Mouse (Mus musculus): ENCODE data around the gene Ulk4.

Ulk4 gene

DNA sequence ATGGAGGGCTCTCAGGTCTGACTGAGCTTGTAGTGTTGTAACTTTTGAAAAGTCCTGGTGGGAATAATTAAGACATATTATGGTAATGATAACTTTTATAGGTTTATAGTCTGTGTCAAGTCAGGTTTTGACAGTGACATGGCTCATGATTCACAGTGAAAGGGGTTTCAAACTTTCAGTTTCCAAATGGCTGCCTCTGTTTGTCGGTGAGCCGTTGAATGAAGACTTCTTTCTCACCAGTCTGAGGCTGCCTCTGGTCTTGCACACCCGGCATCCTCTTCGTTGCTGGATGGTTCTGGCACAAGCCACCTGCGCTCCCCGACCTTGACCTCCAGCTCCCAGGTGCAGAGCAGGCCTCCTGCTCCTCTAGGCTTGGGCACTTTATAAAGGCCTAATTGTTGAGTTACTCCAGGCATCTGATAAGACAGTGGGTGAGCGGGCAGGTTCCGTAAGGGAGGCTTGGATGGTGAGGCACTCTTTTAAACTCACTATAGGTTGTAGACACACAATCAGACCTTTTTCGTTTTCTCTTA lies 22.3 kb upstream of the Ulk4 start:
- peak; percentile 38 for DNase-seq

GRCm38 (mm10) chr9:121298411-121299091 lies 21.6 kb upstream of the Ulk4 start:
- peak; percentile 67 for DNase-seq

- DNase-seq = peak; percentile 42
Measured at GRCm38 (mm10) chr9:121298065-121298398, 21.0 kb upstream of the Ulk4 start.

- DNase-seq = peak; percentile 76
Measured at GRCm38 (mm10) chr9:121297171-121298064, 20.4 kb upstream of the Ulk4 start, which contains the start of gene Trak1. Gene Trak1, plus strand, starts transcription at chr9:121297502.

DNA sequence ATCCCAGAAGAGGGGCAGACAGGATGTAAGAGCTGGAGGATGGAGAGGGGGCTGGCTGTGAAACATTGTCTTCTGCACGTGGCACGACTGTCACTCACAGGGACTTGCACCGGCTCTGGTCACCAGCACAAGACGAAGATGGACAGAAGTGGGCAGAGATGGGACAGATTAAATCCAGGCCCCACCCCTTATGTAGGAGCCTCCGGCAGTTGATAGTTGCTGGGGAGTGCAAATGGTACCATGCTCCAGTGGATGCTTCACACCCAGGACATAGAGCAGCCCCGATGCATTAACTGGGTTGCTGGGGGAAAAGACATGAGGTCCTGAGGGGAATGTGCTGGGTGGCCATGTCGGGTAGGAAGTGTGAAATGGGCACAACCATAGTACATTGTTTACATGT lies 18.2 kb upstream of the Ulk4 start:
- DNase-seq = no peak

DNA sequence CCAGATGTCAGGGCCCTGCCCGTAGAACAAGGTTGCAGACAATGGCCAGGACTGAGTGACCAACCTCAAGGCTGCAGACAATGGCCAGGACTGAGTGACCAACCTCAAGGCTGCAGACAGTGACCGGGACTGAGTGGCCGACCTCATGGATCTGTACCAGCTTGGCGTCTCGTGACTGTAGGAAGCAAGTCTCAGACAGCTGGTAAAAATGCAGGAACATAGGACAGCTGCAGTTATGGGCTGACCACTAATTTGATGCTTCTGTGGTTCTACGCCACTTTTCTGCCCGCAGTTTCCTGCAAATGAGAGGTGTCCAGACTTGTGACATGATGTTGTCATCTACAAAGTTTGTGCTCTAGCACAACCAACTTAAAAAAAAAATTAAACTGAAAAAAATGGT lies 16.2 kb upstream of the Ulk4 start:
- DNase-seq = no peak

DNA sequence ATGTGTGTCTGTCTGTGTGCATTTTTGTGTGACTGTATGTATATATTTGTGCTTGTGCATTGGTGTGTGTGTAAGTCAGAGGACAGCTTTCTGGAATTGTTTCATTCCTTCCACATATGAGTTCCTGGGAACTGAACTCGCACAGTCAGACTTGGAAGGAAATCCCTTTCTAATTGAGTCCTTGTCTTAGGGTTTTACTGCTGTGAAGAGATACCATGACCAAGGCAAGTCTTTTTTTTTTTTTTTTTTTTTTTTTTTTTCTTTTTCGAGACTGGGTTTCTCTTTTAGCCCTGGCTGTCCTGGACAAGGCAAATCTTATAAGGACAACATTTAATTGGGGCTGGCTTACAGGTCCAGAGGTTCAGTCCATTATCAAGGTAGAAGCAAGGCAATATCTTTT lies 14.3 kb upstream of the Ulk4 start:
- no peak for DNase-seq

- no peak for DNase-seq
Measured at GRCm38 (mm10) chr9:121286325-121286901, 9.4 kb upstream of the Ulk4 start.

DNA sequence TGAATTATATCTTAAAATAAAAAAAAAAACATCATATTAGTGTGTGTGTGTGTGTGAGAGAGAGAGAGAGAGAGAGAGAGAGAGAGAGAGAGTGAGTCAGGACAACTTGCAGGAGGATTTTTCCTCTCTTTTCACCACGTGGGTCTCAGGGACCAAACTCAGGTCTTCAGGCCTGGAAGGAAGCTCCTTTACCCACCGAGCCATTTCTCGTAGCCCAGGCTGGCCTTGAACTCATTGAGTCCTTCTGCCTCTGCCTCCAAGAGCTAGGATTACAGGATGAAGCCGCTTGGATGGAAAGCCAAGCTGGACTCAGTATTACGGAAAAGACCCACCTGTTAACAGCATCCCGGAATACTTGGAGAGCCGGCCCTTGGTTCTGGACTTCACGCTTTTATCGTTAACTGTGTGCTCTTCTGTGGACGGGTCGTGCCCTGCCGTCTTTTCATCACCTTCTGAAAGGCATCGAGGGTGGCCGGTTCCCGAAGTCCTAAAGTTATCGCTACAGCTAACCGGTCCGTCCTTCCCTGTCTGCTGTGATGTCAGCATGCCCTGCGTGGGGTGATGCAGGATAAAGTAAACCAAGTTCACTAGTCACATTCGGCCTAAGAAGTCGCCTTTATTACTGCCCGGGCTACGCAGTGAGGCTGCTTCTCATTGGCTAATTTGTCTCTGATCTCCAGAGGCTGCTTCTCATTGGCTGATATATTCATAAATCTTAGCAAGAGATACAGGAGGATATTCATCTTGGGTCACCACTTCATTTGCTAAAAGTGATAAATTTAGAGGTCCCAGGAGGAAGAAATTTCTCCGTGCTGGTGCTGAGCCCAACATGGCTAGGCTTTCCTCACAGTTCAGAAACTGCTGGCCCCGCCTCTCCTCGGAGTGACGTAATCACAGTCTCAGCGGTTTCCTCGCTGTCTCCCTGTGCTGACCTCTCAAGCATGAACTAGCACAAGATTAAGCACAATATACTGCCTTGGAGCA lies 8.6 kb upstream of the Ulk4 start:
- DNase-seq = peak; percentile 61

DNA sequence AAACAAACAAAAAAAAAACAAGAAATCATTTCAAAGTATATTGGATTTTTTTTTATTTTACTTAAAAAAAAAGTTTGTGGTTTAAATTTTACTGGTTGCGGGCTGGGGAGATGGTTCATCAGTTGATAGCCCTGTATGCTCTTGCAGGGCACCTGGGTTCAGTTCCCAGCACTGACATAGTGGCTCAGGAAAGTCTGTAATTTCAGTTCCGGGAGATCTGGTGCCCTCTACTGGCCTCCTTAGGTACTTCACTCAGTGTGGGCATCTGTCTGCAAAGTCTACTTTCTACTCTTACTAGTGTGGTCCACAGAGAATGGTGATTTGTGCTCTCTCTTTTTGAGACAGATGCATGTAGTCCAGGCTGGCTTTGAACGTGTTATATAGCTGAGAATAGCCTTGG lies 7.4 kb upstream of the Ulk4 start:
- peak; percentile 66 for DNase-seq

GRCm38 (mm10) chr9:121283620-121284185 lies 6.7 kb upstream of the Ulk4 start:
- no peak for DNase-seq

GRCm38 (mm10) chr9:121281891-121282290 lies 4.9 kb upstream of the Ulk4 start:
- DNase-seq = no peak

GRCm38 (mm10) chr9:121279216-121279615 lies 2.2 kb upstream of the Ulk4 start:
- DNase-seq = no peak

- DNase-seq = no peak
Measured at GRCm38 (mm10) chr9:121276745-121277117, 266 bp downstream of the Ulk4 start.

DNA sequence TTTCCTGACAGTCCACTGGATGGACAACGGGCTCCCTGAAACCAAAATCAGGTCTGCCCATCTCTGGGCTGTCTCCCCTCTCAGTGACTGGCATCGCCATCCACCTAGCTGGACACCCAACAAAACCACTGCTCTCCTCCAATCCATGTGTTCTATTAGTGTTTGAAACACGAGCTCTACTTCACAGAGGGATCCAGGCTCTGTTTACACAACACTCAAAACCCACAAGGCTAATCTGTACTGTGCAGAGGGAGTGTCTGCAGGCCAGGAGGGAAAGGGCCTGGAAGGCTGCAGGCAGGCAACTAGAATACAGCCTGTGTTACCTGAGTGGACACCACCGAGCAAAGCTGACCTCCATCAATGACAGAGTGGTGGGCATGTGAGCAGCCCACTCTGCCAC lies 5.4 kb downstream of the Ulk4 start:
- no peak for DNase-seq

GRCm38 (mm10) chr9:121271149-121271548 lies 5.8 kb downstream of the Ulk4 start:
- DNase-seq = no peak

DNA sequence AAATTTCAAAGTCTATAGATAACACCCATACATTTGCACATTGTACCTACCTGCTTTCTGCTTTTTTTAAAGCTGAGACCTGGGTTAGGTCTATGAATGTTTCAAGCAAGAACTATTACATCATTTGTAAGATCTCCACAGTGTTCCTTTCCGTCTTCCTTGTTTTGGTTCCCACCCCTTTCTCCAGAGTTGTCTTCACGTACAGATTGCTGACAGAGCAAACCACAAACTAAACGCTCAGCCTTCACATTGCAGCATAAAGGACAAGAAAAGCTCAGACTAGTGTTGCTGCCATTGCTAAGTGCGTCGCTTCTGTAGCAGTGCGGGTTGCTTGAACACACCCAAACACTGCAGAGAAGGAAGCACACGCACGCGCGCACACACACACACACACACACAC lies 11.7 kb downstream of the Ulk4 start:
- no peak for DNase-seq

DNA sequence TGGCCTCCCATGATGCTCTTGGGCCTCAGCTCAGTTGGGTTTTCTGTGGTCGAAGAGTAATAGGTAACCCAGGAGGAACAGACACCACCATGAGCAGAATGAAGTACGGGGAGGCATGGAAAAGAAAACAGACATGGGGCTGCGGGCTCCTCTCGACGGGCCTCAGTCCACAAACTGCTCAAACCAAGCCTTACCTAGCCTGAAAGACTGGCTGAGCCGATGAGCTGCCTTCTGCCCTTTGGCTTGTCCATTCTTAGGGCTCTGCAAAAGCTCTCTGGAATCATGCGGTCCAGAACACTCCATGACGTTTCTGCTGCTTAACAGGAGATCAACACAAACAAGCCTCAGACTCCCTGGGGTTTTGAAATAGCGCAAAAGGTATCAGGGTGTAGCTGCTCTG lies 19.9 kb downstream of the Ulk4 start:
- DNase-seq = no peak

GRCm38 (mm10) chr9:121254761-121255160 lies 22.2 kb downstream of the Ulk4 start:
- no peak for DNase-seq

GRCm38 (mm10) chr9:121253983-121254382 lies 23.0 kb downstream of the Ulk4 start:
- no peak for DNase-seq

DNA sequence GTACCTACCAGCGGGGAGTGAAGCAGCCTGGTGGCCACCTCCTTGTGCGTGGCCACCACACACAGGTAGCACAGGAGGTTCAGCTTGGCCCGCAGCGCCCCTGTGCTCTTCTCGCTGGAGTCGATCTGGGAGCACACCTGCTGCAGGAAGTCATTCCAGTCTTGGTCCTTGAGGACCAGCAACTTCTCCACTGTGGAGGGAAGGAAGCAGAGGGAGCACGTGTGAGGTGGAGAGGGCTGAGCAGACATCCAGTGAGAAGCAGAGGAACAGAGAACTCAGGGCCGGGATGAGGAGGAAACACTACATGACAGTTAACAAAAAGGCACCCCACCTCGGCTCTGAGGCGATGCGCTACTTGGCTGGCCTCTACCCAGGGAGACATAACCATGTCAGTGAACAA lies 26.1 kb downstream of the Ulk4 start:
- no peak for DNase-seq

DNA sequence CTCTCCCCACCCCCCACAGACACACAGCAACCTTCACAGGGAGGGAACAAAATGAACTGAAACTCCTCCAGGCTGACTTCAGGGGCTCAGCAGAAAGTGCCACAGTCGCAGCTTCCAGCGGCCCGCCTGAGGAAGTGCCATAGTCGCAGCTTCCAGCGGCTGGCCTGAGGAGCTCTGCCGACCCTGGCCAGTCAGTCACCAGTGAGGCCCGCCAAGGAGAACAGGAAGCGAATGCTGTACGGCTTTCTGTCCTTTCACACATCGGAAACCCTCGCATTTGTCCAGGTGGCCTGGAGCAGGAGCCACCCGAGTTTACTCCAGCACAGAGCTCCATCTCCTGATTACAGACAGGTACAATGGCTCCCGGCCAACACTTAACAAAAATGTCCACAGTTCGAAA lies 27.2 kb downstream of the Ulk4 start:
- no peak for DNase-seq

Data from thymus, postnatal 25 days (tissue).